ENCODE assay signal across 19 mouse cellular contexts in genomic region chr6:83074979-83075378, GRCm38 (mm10). TPM values are rescaled to one million over a fixed set of nuclear protein-coding genes. Genes with fewer than 3 reads are reported as not detected.
DNase-seq lines count a peak whose midpoint lies in the region; ATAC-seq and TF ChIP-seq lines count a peak whose summit lies in the region.
"Had no signal": no experiment of that assay in that cellular context is flagged by ENCODE, and none has a peak within 500 bp of the region (broad histone marks: within the 10 kb centered on the region; RNA-seq: fewer than 3 reads in every experiment).

No protein-coding gene starts in this region.

- WGBS in heart, adult 2 months = 16% methylated on average over 2 of the region's 2 CpGs
- WGBS in lung, adult 2 months = 13% methylated on average over 2 of the region's 2 CpGs

- TF ChIP-seq CTCF in heart, adult 2 months (IDR thresholded peaks at IDR 0.05) = peak; percentile 39
- TF ChIP-seq CTCF in lung, adult 2 months (IDR thresholded peaks at IDR 0.05; ENCODE audit: insufficient read depth, low read length) = 0 out of 2 replicates have a peak, but pooled peaks have one; percentile 1

- H3K79me2 ChIP-seq in heart, adult 2 months (replicated peaks; ENCODE audit: control insufficient read depth, insufficient read depth, low read length) = no peaks in the 10 kb centered on the region

- no peak overlapping the region for H3K9ac ChIP-seq in heart, adult 2 months (ENCODE audit: low read depth, low read length)

- H3K27me3 ChIP-seq in heart, adult 2 months (ENCODE audit: control insufficient read depth, insufficient read depth, low read length) = peaks cover 21% of the 10 kb centered on the region

- no peak for DNase-seq in heart, adult 2 months
- no peak for DNase-seq in heart, postnatal 25 days (ENCODE audit: low spot score)
- no peak for DNase-seq in lung, adult 2 months
- no peak for DNase-seq in lung, postnatal 4 days
- DNase-seq in A20 (ENCODE audit: low read depth, low spot score) = peak; percentile 38
- DNase-seq in brain, adult 2 months (ENCODE audit: low read depth, low spot score) = peak; percentile 22
- no peak for DNase-seq in cerebellum, adult 9-10 months
- DNase-seq: cerebellum, adult 11-12 months; lung, postnatal 10 days; right cerebral cortex, postnatal 14 days had no signal

- no peak overlapping the region for H3K27ac ChIP-seq in heart, adult 2 months
- H3K27ac ChIP-seq: forebrain, embryonic 10.5 days; limb, embryonic 10.5 days had no signal

- H3K36me3 ChIP-seq in heart, adult 2 months (ENCODE audit: control insufficient read depth, insufficient read depth, low read length) = no peaks in the 10 kb centered on the region

- no peak for TF ChIP-seq POLR2A in heart, adult 2 months (IDR thresholded peaks at IDR 0.05; ENCODE audit: insufficient read depth, low read depth, low read length)
- TF ChIP-seq POLR2A in lung, adult 2 months (IDR thresholded peaks at IDR 0.05; ENCODE audit: borderline replicate concordance, extremely low read depth, low read depth, low read length) = no peak

- no peak for ATAC-seq in inflammation-experienced regulatory T-cells, adult 6 months

- H3K4me1 ChIP-seq in heart, adult 2 months (ENCODE audit: control insufficient read depth, insufficient read depth, low read length) = peaks cover 4% of the 10 kb centered on the region
- peaks cover 10% of the 10 kb centered on the region for H3K4me1 ChIP-seq in lung, adult 2 months (ENCODE audit: control insufficient read depth, insufficient read depth, low read length)

- H3K4me3 ChIP-seq in heart, adult 2 months = no peak overlapping the region
- H3K4me3 ChIP-seq in lung, adult 2 months (replicated peaks; ENCODE audit: extremely low read depth, low read depth, low read length) = no peak overlapping the region
- H3K4me3 ChIP-seq: forebrain, embryonic 10.5 days; limb, embryonic 10.5 days had no signal

- TF ChIP-seq EP300 in heart, adult 2 months (IDR thresholded peaks at IDR 0.05; ENCODE audit: insufficient read depth, low read depth, low read length) = no peak

- intact Hi-C loops in heart, adult 2 months (cut with DNase I) = no loop called here
- intact Hi-C loops in heart, postnatal 25 days (cut with DNase I) = no loop called here

RNA-seq across cellular contexts. Expression of gene Pcgf1, which starts 2.7 kb away (rescaled TPM):
- total RNA-seq in heart, adult 2 months (2021) = 1 to 10 TPM; 7.7 to 8.0 TPM
- 11.5 and 15.5 TPM in 2 replicates for polyA plus RNA-seq in heart, adult 2 months (2012; rRNA removed)
- 1 to 10 TPM; 8.0 to 9.6 TPM for total RNA-seq in heart, postnatal 25 days (2021)
- 11.0 and 18.5 TPM in 2 replicates for polyA plus RNA-seq in lung, adult 2 months (2012; rRNA removed)
- 10 to 100 TPM; 37.0 to 49.3 (median 49.1) TPM for polyA plus RNA-seq in inflammation-experienced regulatory T-cells, adult 6 months (2017; shearing (Covaris generic))

RNA-seq across cellular contexts. Expression of gene Tlx2, which starts 4.9 kb away (rescaled TPM):
- total RNA-seq in heart, adult 2 months (2021) = not detected
- 0.14 TPM in 1 of 2 replicates, not detected in the other for polyA plus RNA-seq in heart, adult 2 months (2012; rRNA removed)
- total RNA-seq in heart, postnatal 25 days (2021) = not detected
- 0.09 and 0.22 TPM in 2 replicates for polyA plus RNA-seq in lung, adult 2 months (2012; rRNA removed)
- not detected for polyA plus RNA-seq in inflammation-experienced regulatory T-cells, adult 6 months (2017; shearing (Covaris generic))
- total RNA-seq: gastrocnemius, adult 18-20 months; hematopoietic stem cell, adult 5-6 weeks; layer of hippocampus, postnatal 10 days; monocyte, adult 5-6 weeks; neutrophil, adult 5-6 weeks had no signal
- polyA plus RNA-seq: forebrain, embryonic 10.5 days; kidney, embryonic 14.5 days; limb, embryonic 10.5 days had no signal

RNA-seq across cellular contexts. Expression of gene Lbx2, which starts 11.2 kb away (rescaled TPM):
- 1 to 10 TPM in 1 of 2 experiments, under 1 TPM in 1; 0.84 to 1.5 TPM for total RNA-seq in heart, adult 2 months (2021)
- polyA plus RNA-seq in heart, adult 2 months (2012; rRNA removed) = 1.5 and 2.2 TPM in 2 replicates
- total RNA-seq in heart, postnatal 25 days (2021) = 1 to 10 TPM; 1.3 TPM
- 4.6 and 9.7 TPM in 2 replicates for polyA plus RNA-seq in lung, adult 2 months (2012; rRNA removed)
- not detected for polyA plus RNA-seq in inflammation-experienced regulatory T-cells, adult 6 months (2017; shearing (Covaris generic))
- total RNA-seq: hematopoietic stem cell, adult 5-6 weeks; monocyte, adult 5-6 weeks; neutrophil, adult 5-6 weeks had no signal

RNA-seq across cellular contexts. Expression of gene Dqx1, which starts 17.3 kb away (rescaled TPM):
- total RNA-seq in heart, adult 2 months (2021) = under 1 TPM; 0.65 to 0.80 TPM
- polyA plus RNA-seq in heart, adult 2 months (2012; rRNA removed) = 1.4 TPM in 2 replicates
- under 1 TPM; 0.36 to 0.52 TPM for total RNA-seq in heart, postnatal 25 days (2021)
- polyA plus RNA-seq in lung, adult 2 months (2012; rRNA removed) = 3.6 and 4.3 TPM in 2 replicates
- 1 to 10 TPM; 2.1 to 2.7 (median 2.7) TPM for polyA plus RNA-seq in inflammation-experienced regulatory T-cells, adult 6 months (2017; shearing (Covaris generic))

RNA-seq across cellular contexts. Expression of gene Htra2, which starts 19.9 kb away (rescaled TPM):
- 10 to 100 TPM; 26.9 to 30.4 TPM for total RNA-seq in heart, adult 2 months (2021)
- polyA plus RNA-seq in heart, adult 2 months (2012; rRNA removed) = 35.4 and 37.6 TPM in 2 replicates
- total RNA-seq in heart, postnatal 25 days (2021) = 10 to 100 TPM; 31.8 to 33.9 TPM
- 47.7 and 49.3 TPM in 2 replicates for polyA plus RNA-seq in lung, adult 2 months (2012; rRNA removed)
- 10 to 100 TPM; 23.5 to 29.2 (median 28.4) TPM for polyA plus RNA-seq in inflammation-experienced regulatory T-cells, adult 6 months (2017; shearing (Covaris generic))

Comparison
In these comparisons a context has a peak if more than half of its experiments do, and no peak if none do; other contexts are left out.
1. DNase-seq: peak in A20 (single experiment) and brain, adult 2 months (single experiment); none in heart, adult 2 months (0 of 2), heart, postnatal 25 days (single experiment), lung, adult 2 months (single experiment), lung, postnatal 4 days (0 of 2) and cerebellum, adult 9-10 months (single experiment).